20 mouse cellular contexts compared by ENCODE assay signal in the genomic region with DNA sequence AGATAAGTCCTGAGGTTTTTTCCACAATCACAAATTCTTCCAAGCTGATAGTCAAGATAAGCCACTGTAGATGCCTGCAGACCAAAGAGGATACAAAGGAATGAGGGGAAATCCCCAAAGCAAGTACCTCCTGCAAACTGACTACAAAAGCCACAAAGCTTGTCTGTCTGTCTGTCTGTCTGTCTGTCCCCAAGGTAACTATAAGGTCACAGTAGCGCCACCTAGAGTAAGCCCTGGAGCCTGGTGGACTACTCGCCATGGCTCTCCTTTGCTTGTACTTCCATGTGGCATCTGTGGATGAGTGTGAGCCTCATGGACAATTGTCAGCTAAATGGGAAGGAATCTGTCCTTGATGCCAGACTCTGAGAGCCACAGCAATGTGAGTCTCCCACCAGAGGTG.
DNase-seq lines count a peak whose midpoint lies in the region; ATAC-seq and TF ChIP-seq lines count a peak whose summit lies in the region.
"Had no signal": no experiment of that assay in that cellular context is flagged by ENCODE, and none has a peak within 500 bp of the region (broad histone marks: within the 10 kb centered on the region; RNA-seq: fewer than 3 reads in every experiment).

No protein-coding gene starts in this region.

- no peak for TF ChIP-seq POLR2A in ES-Bruce4 (IDR thresholded peaks at IDR 0.05; ENCODE audit: insufficient read depth, low read length)

- 0 out of 2 replicates have a peak, but pooled peaks have one; percentile 5 for TF ChIP-seq CTCF in intestine, postnatal 0 days (IDR thresholded peaks at IDR 0.05; ENCODE audit: low read depth)
- peak; percentile 17 for TF ChIP-seq CTCF in ES-Bruce4 (IDR thresholded peaks at IDR 0.05; ENCODE audit: low read depth, low read length)

- TF ChIP-seq EP300 in ES-Bruce4 (IDR thresholded peaks at IDR 0.05; ENCODE audit: insufficient read depth, low read depth, low read length): no peak

- no peaks in the 10 kb centered on the region; the same call in 1 of the 2 replicates for H3K27me3 ChIP-seq in intestine, postnatal 0 days (replicated peaks; ENCODE audit: control insufficient read depth, insufficient read depth, low read length)
- no peaks in the 10 kb centered on the region for H3K27me3 ChIP-seq in intestine, embryonic 15.5 days (replicated peaks)
- no peaks in the 10 kb centered on the region for H3K27me3 ChIP-seq in ES-Bruce4 (ENCODE audit: control insufficient read depth, insufficient read depth, low read length, poor library complexity, severe bottlenecking)
- H3K27me3 ChIP-seq: heart, embryonic 12.5 days; neural tube, embryonic 15.5 days had no signal

- H3K27ac ChIP-seq in intestine, postnatal 0 days (ENCODE audit: low read depth, low read length): no peak overlapping the region
- H3K27ac ChIP-seq in intestine, embryonic 15.5 days: no peak overlapping the region
- no peak overlapping the region for H3K27ac ChIP-seq in ES-Bruce4 (ENCODE audit: insufficient read depth, low read length)
- H3K27ac ChIP-seq: forebrain, embryonic 10.5 days; hindbrain, embryonic 10.5 days; kidney, postnatal 0 days; limb, embryonic 10.5 days; midbrain, embryonic 12.5 days; neural tube, embryonic 15.5 days had no signal

- no peak overlapping the region for H3K4me2 ChIP-seq in intestine, postnatal 0 days (replicated peaks; ENCODE audit: low read depth)
- H3K4me2 ChIP-seq in intestine, embryonic 15.5 days (replicated peaks): no peak overlapping the region
- H3K4me2 ChIP-seq: heart, embryonic 12.5 days; lung, embryonic 14.5 days; midbrain, embryonic 12.5 days; neural tube, embryonic 15.5 days had no signal

- DNase-seq in thymus, postnatal 4 days: peak; percentile 46
- no peak for DNase-seq in thymus, postnatal 36 days
- DNase-seq in gastrocnemius, postnatal 10 days: no peak
- no peak for DNase-seq in right cerebral cortex, postnatal 10 days (ENCODE audit: low spot score in 2 of 2)
- DNase-seq: adrenal gland, postnatal 36 days; heart, postnatal 10 days; kidney, adult 2 months; lung, embryonic 14.5 days; right cerebral cortex, postnatal 25 days; spleen, adult 18-20 months had no signal

- no peaks in the 10 kb centered on the region for H3K4me1 ChIP-seq in intestine, postnatal 0 days (replicated peaks; ENCODE audit: control insufficient read depth, insufficient read depth, low read length)
- no peaks in the 10 kb centered on the region for H3K4me1 ChIP-seq in intestine, embryonic 15.5 days (replicated peaks)
- H3K4me1 ChIP-seq in ES-Bruce4 (ENCODE audit: control insufficient read depth, insufficient read depth, low read length): no peaks in the 10 kb centered on the region
- H3K4me1 ChIP-seq: forebrain, embryonic 10.5 days; limb, embryonic 10.5 days; midbrain, embryonic 12.5 days; neural tube, embryonic 15.5 days had no signal

- H3K9me3 ChIP-seq in intestine, postnatal 0 days (ENCODE audit: control insufficient read depth): no peaks in the 10 kb centered on the region
- H3K9me3 ChIP-seq in intestine, embryonic 15.5 days: no peaks in the 10 kb centered on the region
- no peaks in the 10 kb centered on the region for H3K9me3 ChIP-seq in ES-Bruce4 (replicated peaks; ENCODE audit: control insufficient read depth, insufficient read depth, low read length, poor library complexity, severe bottlenecking)
- H3K9me3 ChIP-seq: forebrain, embryonic 10.5 days; hindbrain, embryonic 10.5 days; limb, embryonic 10.5 days; midbrain, embryonic 12.5 days; neural tube, embryonic 15.5 days had no signal

- H3K4me3 ChIP-seq in intestine, postnatal 0 days (ENCODE audit: low read depth, low read length): no peak overlapping the region
- H3K4me3 ChIP-seq in intestine, embryonic 15.5 days (replicated peaks): no peak overlapping the region
- H3K4me3 ChIP-seq in ES-Bruce4 (ENCODE audit: low read depth, low read length): no peak overlapping the region
- H3K4me3 ChIP-seq: forebrain, embryonic 10.5 days; heart, embryonic 12.5 days; hindbrain, embryonic 10.5 days; limb, embryonic 10.5 days; midbrain, embryonic 12.5 days; neural tube, embryonic 15.5 days had no signal

- no peak for ATAC-seq in intestine, postnatal 0 days
- ATAC-seq in intestine, embryonic 15.5 days: no peak

- 61% methylated on average over 2 of the region's 2 CpGs for WGBS in intestine, postnatal 0 days
- WGBS in intestine, embryonic 15.5 days: 75% methylated on average over 2 of the region's 2 CpGs

- H3K36me3 ChIP-seq in intestine, postnatal 0 days (ENCODE audit: control insufficient read depth, insufficient read depth): no peaks in the 10 kb centered on the region
- H3K36me3 ChIP-seq in intestine, embryonic 15.5 days: no peaks in the 10 kb centered on the region
- H3K36me3 ChIP-seq in ES-Bruce4 (ENCODE audit: control insufficient read depth, insufficient read depth, low read length, poor library complexity, severe bottlenecking): no peaks in the 10 kb centered on the region
- H3K36me3 ChIP-seq: forebrain, embryonic 10.5 days; heart, embryonic 12.5 days; hindbrain, embryonic 10.5 days; limb, embryonic 10.5 days; midbrain, embryonic 12.5 days; neural tube, embryonic 15.5 days had no signal

- H3K9ac ChIP-seq in intestine, postnatal 0 days (ENCODE audit: low read depth, low read length): no peak overlapping the region
- no peak overlapping the region for H3K9ac ChIP-seq in intestine, embryonic 15.5 days
- H3K9ac ChIP-seq in ES-Bruce4 (ENCODE audit: low read depth, poor library complexity, severe bottlenecking): no peak overlapping the region
- H3K9ac ChIP-seq: heart, embryonic 12.5 days; lung, embryonic 14.5 days; midbrain, embryonic 12.5 days; neural tube, embryonic 15.5 days had no signal
